Mouse (Mus musculus): ENCODE data around the gene Tex14. TPM values are rescaled to one million over a fixed set of nuclear protein-coding genes. Genes with fewer than 3 reads are reported as not detected.

Gene Tex14
- total and polyA plus RNA-seq, 2 experiments from 2014 or later = 0.73 to 3.4 TPM

GRCm38 (mm10) chr11:87580543-87581085 lies 175.7 kb downstream of the Tex14 start:
- no peak for DNase-seq (ENCODE audit: low spot score)
- TF ChIP-seq CTCF (IDR thresholded peaks at IDR 0.05; ENCODE audit: low read depth) = no peak
- peaks cover 6% of the 10 kb centered on the region; the same call in 1 of the 2 replicates for H3K4me1 ChIP-seq (ENCODE audit: insufficient read depth, low read length)
- no peak overlapping the region for H3K27ac ChIP-seq
- no peak overlapping the region for H3K9ac ChIP-seq (replicated peaks; ENCODE audit: low read length)
- H3K4me3 ChIP-seq (ENCODE audit: low read length) = no peak overlapping the region
- H3K27me3 ChIP-seq (ENCODE audit: insufficient read depth, low read length) = no peaks in the 10 kb centered on the region
- no peak for ATAC-seq
- no peaks in the 10 kb centered on the region for H3K36me3 ChIP-seq (ENCODE audit: insufficient read depth, low read length)
- WGBS = 51% methylated on average over 10 of the region's 10 CpGs
- H3K4me2 ChIP-seq (ENCODE audit: low read depth, low read length) = no peak overlapping the region
- H3K9me3 ChIP-seq (ENCODE audit: low read length) = no peaks in the 10 kb centered on the region

- 90% methylated on average over 12 of the region's 12 CpGs for WGBS
- no peak overlapping the region for H3K27ac ChIP-seq
- H3K4me3 ChIP-seq (ENCODE audit: low read length) = no peak overlapping the region
- no peaks in the 10 kb centered on the region for H3K27me3 ChIP-seq (ENCODE audit: insufficient read depth, low read length)
- H3K9ac ChIP-seq (replicated peaks; ENCODE audit: low read length) = no peak overlapping the region
- ATAC-seq = no peak
- no peaks in the 10 kb centered on the region for H3K9me3 ChIP-seq (ENCODE audit: low read length)
- H3K36me3 ChIP-seq (ENCODE audit: insufficient read depth, low read length) = no peaks in the 10 kb centered on the region
- no peak overlapping the region for H3K4me2 ChIP-seq (ENCODE audit: low read depth, low read length)
- peaks cover 6% of the 10 kb centered on the region; the same call in 1 of the 2 replicates for H3K4me1 ChIP-seq (ENCODE audit: insufficient read depth, low read length)
- DNase-seq (ENCODE audit: low spot score) = no peak
- no peak for TF ChIP-seq CTCF (IDR thresholded peaks at IDR 0.05; ENCODE audit: low read depth)
These were observed 176.4 kb downstream of the Tex14 start for GRCm38 (mm10) chr11:87581161-87581865.

DNA sequence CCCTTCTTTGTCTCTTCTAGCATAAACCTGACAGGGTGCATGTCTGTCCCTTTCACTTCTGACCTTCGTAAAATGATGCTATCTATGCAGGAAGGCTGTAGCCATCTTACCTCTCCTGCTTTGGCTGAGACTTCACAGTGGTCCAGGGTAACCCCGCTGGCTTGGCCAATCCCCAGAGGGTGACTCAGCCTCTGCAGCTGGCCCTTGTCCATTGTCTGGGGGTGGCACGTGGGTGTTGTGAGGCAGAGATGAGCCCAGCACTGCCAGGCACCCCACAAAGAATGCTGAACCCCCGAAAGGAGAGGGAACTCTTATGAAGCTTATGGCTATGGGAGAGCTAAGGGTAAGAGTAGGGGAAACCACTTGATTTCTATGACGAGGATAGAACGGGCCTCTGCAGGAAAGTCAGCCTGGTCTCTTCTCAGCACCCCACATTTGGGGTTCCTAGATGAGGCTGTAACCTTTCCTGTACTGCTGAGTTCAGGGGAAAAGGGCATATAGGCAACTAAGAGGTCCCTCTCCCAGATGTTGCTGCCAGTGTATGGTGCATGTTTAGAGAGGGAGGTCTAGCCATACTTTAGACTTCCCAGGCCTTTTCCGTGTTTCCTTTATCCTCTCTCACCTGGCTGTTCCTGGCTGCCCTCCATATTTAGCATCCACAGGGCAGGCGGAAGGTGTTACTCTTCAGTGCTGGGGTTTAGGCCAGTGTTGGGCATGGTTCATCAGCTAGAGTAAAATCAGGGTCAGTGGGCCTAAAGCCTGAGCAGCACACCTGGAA lies 177.3 kb downstream of the Tex14 start:
- peaks cover 6% of the 10 kb centered on the region; the same call in 1 of the 2 replicates for H3K4me1 ChIP-seq (ENCODE audit: insufficient read depth, low read length)
- H3K27ac ChIP-seq = no peak overlapping the region
- ATAC-seq (no peak), DNase-seq (ENCODE audit: low spot score) (no peak)
- no peaks in the 10 kb centered on the region for H3K27me3 ChIP-seq (ENCODE audit: insufficient read depth, low read length)
- H3K4me3 ChIP-seq (ENCODE audit: low read length) = no peak overlapping the region
- H3K9me3 ChIP-seq (ENCODE audit: low read length) = no peaks in the 10 kb centered on the region
- no peak overlapping the region for H3K4me2 ChIP-seq (ENCODE audit: low read depth, low read length)
- no peak overlapping the region for H3K9ac ChIP-seq (replicated peaks; ENCODE audit: low read length)
- TF ChIP-seq CTCF (IDR thresholded peaks at IDR 0.05; ENCODE audit: low read depth) = no peak
- 81% methylated on average over 8 of the region's 8 CpGs for WGBS
- no peaks in the 10 kb centered on the region for H3K36me3 ChIP-seq (ENCODE audit: insufficient read depth, low read length)

DNA sequence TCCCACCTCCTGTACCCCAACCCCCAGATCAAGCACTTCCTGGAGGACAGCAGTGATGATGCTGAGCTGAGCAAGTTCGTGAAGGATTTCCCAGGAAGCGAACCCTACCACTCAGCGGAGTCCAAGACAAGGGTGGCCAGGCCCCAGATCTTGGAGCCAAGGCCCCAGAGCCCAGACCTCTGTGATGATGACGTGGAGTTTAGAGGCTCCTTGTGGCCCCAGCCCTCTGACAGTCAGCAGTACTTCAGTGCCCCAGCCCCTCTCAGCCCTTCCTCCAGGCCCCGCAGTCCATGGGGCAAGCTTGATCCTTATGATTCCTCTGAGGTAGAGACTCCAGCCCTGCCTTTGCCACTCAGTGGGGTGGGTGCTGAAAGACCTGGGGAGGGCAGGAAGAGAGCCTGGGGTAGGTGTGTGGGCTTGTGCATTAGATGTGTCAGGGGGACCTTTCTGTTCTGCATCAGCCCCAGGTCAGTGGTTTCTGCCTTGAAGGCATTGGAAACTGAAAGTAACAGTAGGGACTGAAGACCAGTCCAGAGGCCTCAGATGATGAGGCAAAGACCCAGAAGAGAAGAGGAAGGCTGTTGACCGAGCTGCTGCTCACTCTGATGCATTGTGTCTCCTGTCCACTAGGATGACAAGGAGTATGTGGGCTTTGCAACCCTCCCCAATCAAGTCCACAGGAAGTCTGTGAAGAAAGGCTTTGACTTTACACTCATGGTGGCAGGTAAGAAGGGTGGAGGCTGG lies 178.6 kb downstream of the Tex14 start:
- Histone ChIP-seq H3K4me3 (ENCODE audit: low read length) (no peak overlapping the region), H3K4me1 (ENCODE audit: insufficient read depth, low read length) (no peaks in the 10 kb centered on the region), H3K27ac (no peak overlapping the region), H3K9me3 (ENCODE audit: low read length) (no peaks in the 10 kb centered on the region), H3K9ac (replicated peaks; ENCODE audit: low read length) (no peak overlapping the region), H3K4me2 (ENCODE audit: low read depth, low read length) (no peak overlapping the region), H3K27me3 (ENCODE audit: insufficient read depth, low read length) (no peaks in the 10 kb centered on the region), H3K36me3 (ENCODE audit: insufficient read depth, low read length) (no peaks in the 10 kb centered on the region)
- TF ChIP-seq CTCF (IDR thresholded peaks at IDR 0.05; ENCODE audit: low read depth) = no peak
- DNase-seq (ENCODE audit: low spot score) (no peak), ATAC-seq (no peak)
- WGBS = 84% methylated on average over 6 of the region's 6 CpGs

GRCm38 (mm10) chr11:87584711-87585505 lies 180.0 kb downstream of the Tex14 start:
- no peak for TF ChIP-seq CTCF (IDR thresholded peaks at IDR 0.05; ENCODE audit: low read depth)
- Histone ChIP-seq H3K4me1 (ENCODE audit: insufficient read depth, low read length) (0 out of 2 replicates have a peak, but pooled peaks cover 2% of the 10 kb centered on the region), H3K4me2 (ENCODE audit: low read depth, low read length) (no peak overlapping the region), H3K9me3 (ENCODE audit: low read length) (no peaks in the 10 kb centered on the region), H3K27ac (no peak overlapping the region), H3K27me3 (ENCODE audit: insufficient read depth, low read length) (no peaks in the 10 kb centered on the region), H3K36me3 (ENCODE audit: insufficient read depth, low read length) (no peaks in the 10 kb centered on the region), H3K9ac (replicated peaks; ENCODE audit: low read length) (no peak overlapping the region), H3K4me3 (ENCODE audit: low read length) (no peak overlapping the region)
- no peak for ATAC-seq
- no peak for DNase-seq (ENCODE audit: low spot score)
- 84% methylated on average over 10 of the region's 10 CpGs for WGBS

Measured in hindbrain, postnatal 0 days (tissue).